Mouse (Mus musculus): ENCODE measurements around the gene Ncf2. TPM values are rescaled to one million over a fixed set of nuclear protein-coding genes. Genes with fewer than 3 reads are reported as not detected.

The Ncf2 gene
- polyA plus RNA-seq, 1 experiment = 5.4 TPM

DNA sequence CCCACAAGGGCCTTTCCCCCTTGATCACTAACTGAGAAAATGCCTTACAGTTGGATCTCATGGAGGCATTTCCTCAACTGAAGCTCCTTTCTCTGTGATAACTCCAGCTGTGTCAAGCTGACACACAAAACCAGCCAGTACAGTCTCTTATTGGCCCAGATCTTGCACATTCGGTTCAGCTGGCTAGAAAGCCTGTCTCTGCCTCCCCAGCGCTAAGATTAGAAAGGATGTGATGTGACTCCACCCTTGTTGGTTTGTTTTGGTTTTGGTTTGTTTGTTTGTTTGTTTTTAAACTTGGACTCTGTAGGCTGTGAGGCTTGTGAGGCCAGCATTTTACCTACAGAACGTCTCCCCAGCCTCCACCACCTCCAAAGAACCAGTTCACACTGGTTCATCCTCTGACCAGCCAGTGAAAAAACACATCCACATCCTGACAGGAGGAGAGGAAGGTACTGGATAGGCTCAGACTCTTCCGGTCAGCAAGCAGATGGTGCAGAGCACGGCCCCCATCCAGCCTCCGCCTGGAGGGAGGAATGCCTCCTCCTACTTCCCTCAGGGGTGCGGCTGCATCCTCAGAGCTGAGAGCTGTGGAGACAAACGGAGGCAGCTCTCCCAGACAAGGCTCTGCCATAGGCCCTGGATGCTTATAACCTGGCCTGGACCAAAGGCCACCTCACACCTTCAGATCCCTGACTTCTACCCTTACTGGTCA is 9.7 kb downstream of the Ncf2 start:
- TF ChIP-seq CTCF (IDR thresholded peaks at IDR 0.05; ENCODE audit: extremely low read depth, insufficient read depth, low read length) (no peak), POLR2A (IDR thresholded peaks at IDR 0.05; ENCODE audit: extremely low read depth, insufficient read depth, low read length) (no peak)
- H3K27ac ChIP-seq (ENCODE audit: insufficient read depth, low read length) = no peak overlapping the region
- peaks cover 5% of the 10 kb centered on the region; the same call in 1 of the 2 replicates for H3K4me1 ChIP-seq (ENCODE audit: control insufficient read depth, insufficient read depth, low read length)
- H3K4me3 ChIP-seq (ENCODE audit: insufficient read depth, low read length) = no peak overlapping the region

DNA sequence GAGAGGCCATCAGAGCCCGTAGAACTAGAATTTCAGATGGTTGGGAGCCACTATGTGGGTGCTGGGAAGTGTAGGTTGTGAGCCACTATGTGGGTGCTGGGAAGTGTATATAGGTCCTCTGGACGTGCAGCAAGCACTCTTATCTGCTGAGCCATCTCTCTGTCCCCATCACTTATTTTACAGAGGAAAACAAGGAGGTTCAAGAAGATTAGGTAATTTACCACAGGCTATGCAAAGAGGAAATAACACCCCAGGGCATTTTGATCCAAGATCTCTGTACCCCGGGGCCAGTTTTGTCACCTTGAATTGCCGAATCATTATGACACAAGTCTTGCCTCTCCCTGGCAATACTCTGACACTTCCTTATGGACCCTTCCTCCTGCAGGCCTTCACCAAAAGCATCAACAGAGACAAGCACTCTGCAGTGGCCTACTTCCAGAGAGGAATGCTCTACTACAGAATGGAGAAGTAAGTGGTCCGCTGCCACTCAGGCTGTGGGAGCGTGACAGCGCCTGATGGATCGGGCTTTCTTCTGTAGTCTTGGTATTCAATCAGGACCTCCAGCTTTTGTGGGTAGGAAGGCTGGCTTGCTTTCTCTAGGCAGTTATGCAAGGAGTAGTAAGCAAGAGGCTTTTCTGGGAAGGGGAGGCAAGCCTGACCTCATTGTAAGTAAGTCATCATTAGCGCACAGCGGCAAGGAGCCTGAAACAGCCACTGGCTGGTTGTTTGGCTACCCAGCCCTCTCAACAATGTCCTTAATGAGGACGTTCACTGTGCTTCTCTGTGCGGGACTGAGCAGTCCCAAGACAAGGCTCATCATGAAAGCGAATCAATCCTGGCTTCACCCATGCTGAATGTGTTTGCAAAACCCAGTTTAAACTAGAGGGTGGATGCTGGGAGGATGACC is 10.8 kb downstream of the Ncf2 start:
- Histone ChIP-seq H3K27ac (ENCODE audit: insufficient read depth, low read length) (no peak overlapping the region), H3K4me3 (ENCODE audit: insufficient read depth, low read length) (no peak overlapping the region), H3K4me1 (ENCODE audit: control insufficient read depth, insufficient read depth, low read length) (peaks cover 6% of the 10 kb centered on the region; the same call in 1 of the 2 replicates)
- no peak for TF ChIP-seq POLR2A (IDR thresholded peaks at IDR 0.05; ENCODE audit: extremely low read depth, insufficient read depth, low read length)
- no peak for TF ChIP-seq CTCF (IDR thresholded peaks at IDR 0.05; ENCODE audit: extremely low read depth, insufficient read depth, low read length)

DNA sequence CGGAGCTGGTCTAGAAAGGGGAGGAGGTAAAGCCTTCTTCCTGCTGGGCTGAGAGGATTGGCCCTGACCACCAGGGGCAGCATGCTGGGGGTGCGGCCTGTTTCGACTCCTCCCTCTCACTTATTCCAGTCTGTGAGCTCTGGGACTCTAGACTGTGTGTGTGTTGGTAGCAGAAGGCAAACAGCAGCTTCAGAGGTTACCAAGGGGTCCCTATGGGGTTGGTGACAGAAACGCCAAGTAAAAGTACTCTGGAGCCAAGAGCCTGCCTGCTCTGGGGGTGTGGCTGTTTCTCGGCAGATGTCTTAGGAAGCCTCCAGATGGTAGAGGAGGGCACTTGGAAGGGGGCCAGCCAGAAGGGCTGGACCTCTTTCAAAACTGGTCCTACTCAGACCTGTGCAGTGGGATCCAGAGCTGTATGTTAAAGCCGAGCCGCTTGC is 15.3 kb downstream of the Ncf2 start:
- TF ChIP-seq CTCF (IDR thresholded peaks at IDR 0.05; ENCODE audit: extremely low read depth, insufficient read depth, low read length) (peak; percentile 26; the same call in 1 of the 2 replicates), POLR2A (IDR thresholded peaks at IDR 0.05; ENCODE audit: extremely low read depth, insufficient read depth, low read length) (no peak)

DNA sequence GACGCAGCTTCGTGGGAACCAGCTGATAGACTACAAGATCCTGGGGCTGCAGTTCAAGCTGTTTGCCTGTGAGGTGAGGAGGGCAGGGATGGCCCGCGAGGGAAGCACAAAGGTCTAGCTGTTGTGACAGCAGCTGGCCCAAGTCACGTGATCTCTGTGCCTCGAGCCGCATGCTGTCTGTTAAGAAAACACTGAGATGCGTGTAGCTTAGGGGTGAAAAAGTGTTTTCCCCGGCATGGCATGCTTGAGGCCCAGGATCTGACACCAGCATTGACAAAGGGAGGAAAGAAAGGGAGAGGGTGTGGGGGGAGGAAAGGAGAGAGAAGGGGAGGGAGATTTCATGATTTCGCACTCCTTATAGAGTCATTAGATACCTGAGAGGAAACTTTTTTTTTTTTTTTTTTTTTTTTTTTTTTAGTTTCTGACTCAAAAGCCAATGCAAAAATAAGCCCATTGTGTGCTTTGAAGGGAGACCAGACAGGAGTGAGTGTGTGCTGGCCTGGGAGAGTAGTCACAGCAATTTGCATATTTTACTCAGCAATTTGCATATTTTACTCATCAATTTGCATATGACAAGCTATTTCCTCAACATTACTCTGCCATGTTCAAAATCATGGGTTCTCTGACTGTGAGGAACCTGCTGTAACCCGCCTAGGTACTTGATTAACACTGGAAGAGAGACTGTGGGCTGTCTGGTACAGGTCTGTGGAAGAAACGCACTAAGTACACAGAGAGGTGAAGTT is 17.2 kb downstream of the Ncf2 start:
- no peak overlapping the region for H3K27ac ChIP-seq (ENCODE audit: insufficient read depth, low read length)
- H3K4me1 ChIP-seq (ENCODE audit: control insufficient read depth, insufficient read depth, low read length) = peaks cover 8% of the 10 kb centered on the region; the same call in 1 of the 2 replicates
- TF ChIP-seq POLR2A (IDR thresholded peaks at IDR 0.05; ENCODE audit: extremely low read depth, insufficient read depth, low read length) (no peak), CTCF (IDR thresholded peaks at IDR 0.05; ENCODE audit: extremely low read depth, insufficient read depth, low read length) (no peak)
- H3K4me3 ChIP-seq (ENCODE audit: insufficient read depth, low read length) = no peak overlapping the region

More for the DNA sequence above, 15.3 kb downstream of the Ncf2 start:
- no peak overlapping the region for H3K27ac ChIP-seq (ENCODE audit: insufficient read depth, low read length)
- peaks cover 5% of the 10 kb centered on the region; the same call in 1 of the 2 replicates for H3K4me1 ChIP-seq (ENCODE audit: control insufficient read depth, insufficient read depth, low read length)
- H3K4me3 ChIP-seq (ENCODE audit: insufficient read depth, low read length) = no peak overlapping the region

DNA sequence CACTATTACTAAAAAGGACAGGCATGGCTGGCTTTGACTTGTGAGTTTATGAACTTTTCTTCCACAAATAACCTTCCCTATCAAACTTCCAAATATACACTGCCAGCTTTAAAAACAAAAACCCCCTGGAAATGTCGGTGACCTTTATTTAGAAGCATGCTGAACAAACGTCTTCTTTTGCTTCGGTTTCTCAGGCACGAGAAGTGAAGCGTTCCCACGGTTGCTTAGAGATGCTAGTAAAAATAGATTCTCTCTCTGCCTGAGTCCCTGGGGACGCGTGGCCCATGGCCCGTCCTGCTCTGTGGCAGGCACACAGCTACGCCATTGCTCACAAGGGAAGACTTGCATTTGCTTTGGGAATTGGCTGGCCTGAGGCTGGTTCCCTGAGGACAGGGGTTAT is 17.8 kb downstream of the Ncf2 start:
- peak overlapping the region; percentile 47 for H3K27ac ChIP-seq (ENCODE audit: insufficient read depth, low read length)
- TF ChIP-seq POLR2A (IDR thresholded peaks at IDR 0.05; ENCODE audit: extremely low read depth, insufficient read depth, low read length) (no peak), CTCF (IDR thresholded peaks at IDR 0.05; ENCODE audit: extremely low read depth, insufficient read depth, low read length) (no peak)

DNA sequence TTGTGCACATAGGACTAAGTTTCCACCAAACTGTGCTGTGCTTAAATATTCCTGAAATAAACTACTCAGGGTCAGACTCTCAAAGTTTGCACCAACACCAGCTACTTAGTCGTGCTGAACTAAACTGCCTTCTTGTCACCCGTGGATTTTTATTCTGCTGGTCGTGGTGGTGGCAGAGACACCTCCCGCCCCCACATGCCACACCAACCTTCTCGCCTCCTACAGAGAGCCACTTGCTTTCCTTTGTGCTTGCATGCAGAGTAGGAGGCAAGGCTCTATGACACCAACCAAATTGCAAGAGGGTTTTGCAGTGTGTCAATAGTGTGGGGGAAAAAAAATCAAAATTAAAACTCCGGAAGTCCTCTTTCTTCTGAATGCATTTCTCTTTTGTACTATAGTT is 19.6 kb downstream of the Ncf2 start:
- Histone ChIP-seq H3K4me3 (ENCODE audit: insufficient read depth, low read length) (no peak overlapping the region), H3K4me1 (ENCODE audit: control insufficient read depth, insufficient read depth, low read length) (peaks cover 8% of the 10 kb centered on the region; the same call in 1 of the 2 replicates), H3K27ac (ENCODE audit: insufficient read depth, low read length) (no peak overlapping the region)
- no peak for TF ChIP-seq POLR2A (IDR thresholded peaks at IDR 0.05; ENCODE audit: extremely low read depth, insufficient read depth, low read length)

More for the DNA sequence above, 17.8 kb downstream of the Ncf2 start:
- Histone ChIP-seq H3K4me1 (ENCODE audit: control insufficient read depth, insufficient read depth, low read length) (peaks cover 8% of the 10 kb centered on the region; the same call in 1 of the 2 replicates), H3K4me3 (ENCODE audit: insufficient read depth, low read length) (no peak overlapping the region)

DNA sequence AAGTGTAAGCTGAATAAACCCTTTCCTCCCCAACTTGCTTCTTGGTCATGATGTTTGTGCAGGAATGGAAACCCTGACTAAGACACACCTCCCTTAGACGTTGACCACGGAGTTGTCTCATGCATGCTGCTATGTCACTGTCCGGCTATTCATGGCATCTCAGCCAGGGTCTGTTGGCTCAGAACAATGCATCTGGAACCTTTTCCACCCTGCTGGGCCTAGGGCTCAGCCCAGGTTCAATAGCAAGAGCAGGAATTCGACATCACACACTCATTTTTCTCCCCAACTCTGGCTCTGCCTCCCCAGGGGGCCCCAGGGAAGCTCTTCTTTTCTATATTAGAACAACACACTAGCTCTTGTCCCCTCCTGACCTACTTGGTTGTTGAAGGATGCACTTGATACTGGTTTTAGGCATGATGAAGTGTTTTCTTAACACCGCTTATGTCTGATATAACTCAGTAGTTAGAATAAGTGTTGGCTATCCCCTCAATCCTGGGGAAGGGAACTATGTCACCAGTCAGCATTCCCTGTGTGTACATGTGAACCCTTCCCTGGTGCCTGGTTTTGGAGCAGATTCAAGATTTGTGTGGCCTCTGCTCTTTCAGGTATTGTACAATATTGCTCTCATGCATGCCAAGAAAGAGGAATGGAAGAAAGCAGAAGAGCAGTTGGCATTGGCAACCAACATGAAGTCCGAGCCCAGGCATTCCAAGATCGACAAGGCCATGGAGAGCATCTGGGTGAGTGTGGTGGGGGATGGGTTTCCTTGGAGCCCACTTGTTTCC is 21.1 kb downstream of the Ncf2 start:
- Histone ChIP-seq H3K4me1 (ENCODE audit: control insufficient read depth, insufficient read depth, low read length) (peaks cover 6% of the 10 kb centered on the region; the same call in 1 of the 2 replicates), H3K27ac (ENCODE audit: insufficient read depth, low read length) (no peak overlapping the region), H3K4me3 (ENCODE audit: insufficient read depth, low read length) (no peak overlapping the region)
- TF ChIP-seq POLR2A (IDR thresholded peaks at IDR 0.05; ENCODE audit: extremely low read depth, insufficient read depth, low read length) = no peak
- TF ChIP-seq CTCF (IDR thresholded peaks at IDR 0.05; ENCODE audit: extremely low read depth, insufficient read depth, low read length) = no peak

DNA sequence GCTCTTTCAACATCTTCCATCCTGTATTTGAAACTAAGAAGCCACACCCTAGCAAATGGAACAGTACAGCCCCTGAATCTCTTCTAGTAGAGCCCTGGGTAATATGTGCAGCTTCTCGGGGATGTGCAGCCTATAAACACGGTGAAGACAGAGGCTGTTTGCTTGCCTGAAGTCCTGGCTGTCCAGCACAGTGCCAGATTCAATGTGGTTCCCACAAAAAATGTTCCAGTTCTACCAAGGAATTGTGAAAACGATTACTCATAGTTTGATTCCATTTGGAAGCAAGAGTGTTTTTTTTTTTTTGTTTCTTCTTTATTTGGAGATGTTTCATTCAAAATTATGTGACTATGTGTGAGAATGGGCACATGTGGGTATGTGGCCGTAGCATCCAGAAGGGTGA is 21.8 kb downstream of the Ncf2 start:
- no peak overlapping the region for H3K4me3 ChIP-seq (ENCODE audit: insufficient read depth, low read length)
- TF ChIP-seq POLR2A (IDR thresholded peaks at IDR 0.05; ENCODE audit: extremely low read depth, insufficient read depth, low read length) (no peak), CTCF (IDR thresholded peaks at IDR 0.05; ENCODE audit: extremely low read depth, insufficient read depth, low read length) (no peak)
- H3K27ac ChIP-seq (ENCODE audit: insufficient read depth, low read length) = no peak overlapping the region
- H3K4me1 ChIP-seq (ENCODE audit: control insufficient read depth, insufficient read depth, low read length) = peaks cover 6% of the 10 kb centered on the region
